Mouse (Mus musculus) liver, postnatal 0 days (tissue): ENCODE data around the gene Sh2b1. TPM values are rescaled to one million over a fixed set of nuclear protein-coding genes. Genes with fewer than 3 reads are reported as not detected.

Experiments used
- ATAC-seq: fragments of 200-750 bp; cut with Nextera tagmentation; 2 replicates; pipeline ENCODE4 v1.8.0; 2017; ENCODE audit warnings: mild to moderate bottlenecking, moderate library complexity
- DNase-seq: peaks from one replicate; pipeline ENCODE4 v3.0.0-alpha.2; 2016
- H3K27ac ChIP-seq: fragments of 300-500 bp; sonication (generic); 2 replicates; pipeline ENCODE4 v1.5.1; 2014; ENCODE audit warnings: antibody characterized with exemption, moderate library complexity, mild to moderate bottlenecking, low read depth
- H3K27me3 ChIP-seq: fragments of 300-500 bp; sonication (generic); 2 replicates; pipeline ENCODE4 v1.6.1; 2014; ENCODE audit warnings: low read length, control low read depth, mixed read lengths; ENCODE audit not compliant: insufficient read depth
- H3K36me3 ChIP-seq: fragments of 300-500 bp; sonication (generic); replicated peaks from 2 replicates; pipeline ENCODE4 v1.6.1; 2014; ENCODE audit warnings: mild to moderate bottlenecking, control low read depth, low read length, moderate library complexity, mixed read lengths; ENCODE audit not compliant: insufficient read depth
- H3K4me1 ChIP-seq: fragments of 300-500 bp; sonication (generic); 2 replicates; pipeline ENCODE4 v1.6.1; 2014; ENCODE audit warnings: antibody characterized with exemption, mild to moderate bottlenecking, control low read depth; ENCODE audit not compliant: insufficient read depth
- H3K4me2 ChIP-seq: fragments of 300-500 bp; sonication (generic); 2 replicates; pipeline ENCODE4 v1.6.1; 2014; ENCODE audit warnings: low read depth, mild to moderate bottlenecking, low read length, moderate library complexity, mixed read lengths
- H3K4me3 ChIP-seq: fragments of 300-500 bp; sonication (generic); 2 replicates; pipeline ENCODE4 v1.5.1; 2014; ENCODE audit warnings: low read depth, low read length
- H3K9ac ChIP-seq: fragments of 300-500 bp; sonication (generic); replicated peaks from 2 replicates; pipeline ENCODE4 v1.6.1; 2014; ENCODE audit warnings: mild to moderate bottlenecking, moderate library complexity
- H3K9me3 ChIP-seq: fragments of 300-500 bp; sonication (generic); 2 replicates; pipeline ENCODE4 v1.6.1; 2016; ENCODE audit warnings: mild to moderate bottlenecking, control low read depth, low read length, mixed read lengths
- CTCF ChIP-seq: sonication (generic); IDR thresholded peaks from 2 replicates; pipeline ENCODE4 v1.5.1; 2016; ENCODE audit warnings: antibody characterized with exemption, low read depth
- EP300 ChIP-seq: IDR thresholded peaks from 2 replicates; pipeline ENCODE4 v1.6.1; 2016; ENCODE audit warnings: antibody characterized with exemption, low read depth, mild to moderate bottlenecking
- WGBS: fragments of 180-500 bp; shearing (Covaris S2); extraction: QIAGEN DNeasy Blood & Tissue Kit; methylation state at CpG from one replicate; pipeline ENCODE4 v1.1.7; 2014; ENCODE audit not compliant: insufficient replicate concordance; 5-methylcytosine and 5-hydroxymethylcytosine counted together
- polyA plus RNA-seq: library from polyadenylated mRNA; unstranded; fragments of >200 nt; fragmentation: Nextera tagmentation; extraction: Ambion mirVana; gene quantifications from 2 replicates; pipeline ENCODE4 v1.2.1, GENCODE M21; 2015

The Sh2b1 gene
- polyA plus RNA-seq, 1 experiment from 2014 or later, result 13.7 TPM

DNA sequence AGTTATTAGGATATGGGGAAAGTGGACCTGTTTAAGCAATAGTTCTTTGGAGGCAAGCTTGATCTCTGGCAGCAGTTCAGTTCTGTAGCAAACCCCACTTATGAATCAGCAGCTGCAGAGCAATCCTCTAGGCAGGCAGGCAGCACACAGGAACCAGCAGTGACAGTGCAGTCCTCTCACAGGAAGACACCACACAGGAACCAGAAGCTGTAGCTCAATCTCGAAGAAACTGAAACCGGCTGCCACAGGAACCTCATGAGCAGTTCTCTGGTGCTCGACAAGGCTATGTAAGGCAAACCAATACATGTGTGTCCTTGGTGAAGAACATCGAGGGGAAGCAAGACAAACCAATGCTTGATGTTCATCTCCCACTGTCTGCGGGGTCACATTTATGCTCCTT lies 53.5 kb downstream of the Sh2b1 start:
- no peak overlapping the region for H3K4me3 ChIP-seq
- DNase-seq (no peak), ATAC-seq (no peak)
- H3K9ac ChIP-seq, result no peak overlapping the region
- H3K4me2 ChIP-seq, result no peak overlapping the region
- no peaks in the 10 kb centered on the region for H3K4me1 ChIP-seq
- WGBS, result 49% methylated on average over 5 of the region's 5 CpGs
- H3K36me3 ChIP-seq, result no peaks in the 10 kb centered on the region
- H3K27ac ChIP-seq, result no peak overlapping the region
- TF ChIP-seq CTCF (no peak), EP300 (no peak)
- H3K27me3 ChIP-seq, result no peaks in the 10 kb centered on the region
- H3K9me3 ChIP-seq, result no peaks in the 10 kb centered on the region

DNA sequence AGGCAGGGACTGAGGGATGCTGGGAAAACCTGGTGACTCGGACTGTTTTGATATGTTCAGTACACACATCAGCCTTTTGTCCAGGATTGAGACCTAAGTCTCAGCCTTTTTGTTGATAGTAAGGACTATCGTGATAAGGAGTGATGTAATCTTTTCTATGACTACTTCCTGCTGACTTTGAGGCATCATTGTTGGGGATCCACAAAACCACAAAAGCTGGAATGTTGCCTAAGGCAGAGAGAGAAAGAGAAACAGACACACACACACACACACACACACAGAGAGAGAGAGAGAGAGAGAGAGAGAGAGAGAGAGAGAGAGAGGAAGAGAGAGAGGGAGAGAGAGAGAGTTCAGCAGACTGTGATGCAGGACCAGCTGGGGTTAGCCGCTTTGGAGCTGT lies 56.7 kb downstream of the Sh2b1 start:
- H3K27me3 ChIP-seq, result no peaks in the 10 kb centered on the region
- H3K4me2 ChIP-seq, result no peak overlapping the region
- no peaks in the 10 kb centered on the region for H3K9me3 ChIP-seq
- WGBS, result 51% methylated on average over 3 of the region's 3 CpGs
- no peak overlapping the region for H3K9ac ChIP-seq
- no peak overlapping the region for H3K4me3 ChIP-seq
- TF ChIP-seq CTCF (no peak), EP300 (no peak)
- peak overlapping the region; percentile 76; the same call in 1 of the 2 replicates for H3K27ac ChIP-seq
- no peaks in the 10 kb centered on the region for H3K4me1 ChIP-seq
- no peak for DNase-seq
- H3K36me3 ChIP-seq, result no peaks in the 10 kb centered on the region
- no peak for ATAC-seq

DNA sequence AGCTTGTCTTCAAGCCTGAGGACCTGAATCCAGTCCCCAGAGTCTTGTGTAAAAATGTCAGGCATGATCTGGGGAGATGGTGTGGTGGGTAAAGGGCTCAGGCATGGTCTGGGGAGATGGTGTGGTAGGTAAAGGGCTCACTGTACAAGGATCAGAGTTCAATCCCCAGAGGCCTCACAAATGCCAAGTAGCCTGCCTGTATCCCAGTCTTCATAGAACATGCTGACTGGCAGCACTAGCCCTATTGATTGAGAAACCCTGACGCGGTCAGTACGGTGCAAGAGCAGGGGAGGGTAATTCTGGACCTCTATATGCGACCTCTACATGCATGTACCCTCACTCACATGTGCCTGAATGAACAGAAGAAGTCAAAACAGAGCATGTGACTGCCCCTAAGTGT lies 57.6 kb downstream of the Sh2b1 start:
- H3K4me1 ChIP-seq, result no peaks in the 10 kb centered on the region
- TF ChIP-seq CTCF (no peak), EP300 (no peak)
- ATAC-seq (no peak), DNase-seq (no peak)
- H3K4me3 ChIP-seq, result no peak overlapping the region
- H3K9ac ChIP-seq, result no peak overlapping the region
- H3K36me3 ChIP-seq, result no peaks in the 10 kb centered on the region
- 74% methylated on average over 4 of the region's 4 CpGs for WGBS
- peak overlapping the region; percentile 76 for H3K27ac ChIP-seq
- H3K4me2 ChIP-seq, result no peak overlapping the region
- H3K9me3 ChIP-seq, result no peaks in the 10 kb centered on the region
- no peaks in the 10 kb centered on the region for H3K27me3 ChIP-seq

DNA sequence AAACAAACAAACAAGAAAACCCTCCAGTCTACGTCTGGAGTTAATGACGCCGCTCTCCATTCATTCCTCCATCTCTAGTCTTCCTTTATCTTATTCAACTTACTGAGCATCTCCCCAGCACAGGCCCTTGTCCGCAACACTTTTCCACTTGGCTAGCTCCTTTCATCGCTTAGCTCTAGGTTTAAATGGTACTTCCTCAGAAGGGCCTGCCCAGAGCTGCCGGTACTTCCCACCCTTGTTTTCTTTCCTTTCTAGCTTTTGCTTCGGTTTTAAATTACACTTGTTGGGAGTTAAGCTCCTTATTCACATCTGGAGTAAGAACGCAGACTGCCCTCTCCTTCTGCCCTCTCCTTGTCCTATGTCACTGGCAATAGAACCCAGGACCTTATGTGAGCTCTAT lies 58.2 kb downstream of the Sh2b1 start:
- Histone ChIP-seq H3K36me3 (no peaks in the 10 kb centered on the region), H3K27me3 (no peaks in the 10 kb centered on the region), H3K27ac (peak overlapping the region; percentile 76), H3K9me3 (no peaks in the 10 kb centered on the region), H3K9ac (no peak overlapping the region), H3K4me3 (no peak overlapping the region), H3K4me2 (peak overlapping the region; percentile 30; the same call in 1 of the 2 replicates), H3K4me1 (no peaks in the 10 kb centered on the region)
- peak; percentile 37; the same call in 1 of the 2 replicates for ATAC-seq
- TF ChIP-seq CTCF (no peak), EP300 (no peak)
- WGBS, result 41% methylated on average over 8 of the region's 8 CpGs
- no peak for DNase-seq

Other genes with a start within 250 kb of the Sh2b1 start
- 5.2 and 6.5 TPM in 2 replicates for gene Sbk1, start 202.8 kb downstream of the Sh2b1 start, polyA plus RNA-seq
- gene Lat, start 105.9 kb downstream of the Sh2b1 start, polyA plus RNA-seq, result 8.7 and 9.2 TPM in 2 replicates
- gene Spns1, start 98.0 kb downstream of the Sh2b1 start, polyA plus RNA-seq, result 17.2 and 18.6 TPM in 2 replicates
- gene Nfatc2ip, start 78.7 kb downstream of the Sh2b1 start, polyA plus RNA-seq, result 1.4 and 1.5 TPM in 2 replicates
- 8.7 and 9.1 TPM in 2 replicates for gene Cd19, start 60.5 kb downstream of the Sh2b1 start, polyA plus RNA-seq
- 7.1 and 7.2 TPM in 2 replicates for gene Rabep2, start 46.7 kb downstream of the Sh2b1 start, polyA plus RNA-seq
- gene Atp2a1, start 12.3 kb downstream of the Sh2b1 start, polyA plus RNA-seq, result 2.2 and 34.1 TPM in 2 replicates
- 57.6 and 57.7 TPM in 2 replicates for gene Tufm, start 11.9 kb upstream of the Sh2b1 start, polyA plus RNA-seq
- gene Atxn2l, start 28.0 kb upstream of the Sh2b1 start, polyA plus RNA-seq, result 12.0 and 13.6 TPM in 2 replicates
- 78.4 and 90.9 TPM in 2 replicates for gene Eif3c, start 91.0 kb upstream of the Sh2b1 start, polyA plus RNA-seq
- 3.0 and 4.0 TPM in 2 replicates for gene Apobr, start 109.5 kb upstream of the Sh2b1 start, polyA plus RNA-seq
- 12.3 and 14.6 TPM in 2 replicates for gene Cln3, start 110.4 kb upstream of the Sh2b1 start, polyA plus RNA-seq
- 0.18 and 0.21 TPM in 2 replicates for gene Il27, start 119.5 kb upstream of the Sh2b1 start, polyA plus RNA-seq
- gene Nupr1, start 155.4 kb upstream of the Sh2b1 start, polyA plus RNA-seq, result 4.0 and 4.5 TPM in 2 replicates
- 22.7 and 22.8 TPM in 2 replicates for gene Sgf29, start 173.9 kb upstream of the Sh2b1 start, polyA plus RNA-seq
- 221 and 241 TPM in 2 replicates for gene Sult1a1, start 201.0 kb upstream of the Sh2b1 start, polyA plus RNA-seq
- 86.5 and 93.5 TPM in 2 replicates for gene Bola2, start 220.0 kb upstream of the Sh2b1 start, polyA plus RNA-seq
- 2.6 and 3.7 TPM in 2 replicates for gene Slx1b, start 220.4 kb upstream of the Sh2b1 start, polyA plus RNA-seq
- 121 and 130 TPM in 2 replicates for gene Coro1a, start 232.4 kb upstream of the Sh2b1 start, polyA plus RNA-seq